Mouse (Mus musculus) mouse trophoblast stem cell (cell line): Measurements from ENCODE around the gene Numa1.
"Not testable (repeated sequence)": the region's sequence is repeated elsewhere in the genome, so short reads cannot be mapped to it uniquely, and the experiment has no call there.

ENCODE experiments used
- in situ Hi-C, 2 experiments: fragments of 300-500 bp; cut with MseI, MboI; formaldehyde crosslinking; loops; 2 replicates in 1 of 2; 3 replicates in 1 of 2; pipeline ENCODE4 v1.15.1; 2025

Numa1 gene

DNA sequence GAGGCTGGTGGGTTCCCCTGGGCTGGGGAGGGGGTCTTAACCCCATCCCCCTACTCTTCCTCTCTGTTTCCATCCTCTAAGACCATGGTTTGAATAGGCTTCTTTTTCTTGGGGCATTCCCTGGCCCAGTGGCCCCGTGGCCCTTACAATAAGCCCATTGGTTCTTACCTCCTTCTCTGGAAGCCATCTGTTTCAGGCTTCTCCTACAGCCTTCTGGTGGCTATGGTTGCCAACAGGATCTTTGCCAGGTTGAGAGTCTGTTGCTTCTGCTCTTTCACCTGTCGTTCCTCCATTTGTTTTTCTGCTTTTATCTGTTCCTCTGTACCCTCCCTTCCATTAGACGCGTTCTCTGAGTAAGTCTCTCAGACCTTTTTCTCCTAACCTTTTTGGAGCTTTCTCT is 3.7 kb downstream of the Numa1 start:
- in situ Hi-C loops: no loop called here

DNA sequence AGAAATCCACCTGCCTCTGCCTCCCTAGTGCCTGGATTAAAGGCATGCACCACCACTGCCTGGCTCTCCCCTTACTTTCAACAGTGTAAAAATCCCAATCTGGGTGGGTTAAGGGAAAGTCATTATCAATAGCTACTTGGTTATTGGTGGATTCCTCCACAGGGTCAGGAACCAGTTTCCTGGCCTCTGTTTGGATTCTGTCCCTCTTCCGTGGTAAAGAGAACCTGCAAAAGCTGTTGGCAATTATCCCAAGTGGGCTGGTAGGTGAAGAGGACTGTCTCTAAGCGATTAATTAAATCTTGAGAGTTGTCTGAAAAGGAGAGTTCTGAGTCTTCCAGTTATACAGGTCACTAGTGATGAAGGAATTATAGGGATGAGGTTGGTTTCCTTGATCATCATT is 4.4 kb downstream of the Numa1 start:
- in situ Hi-C loops: no loop called here

DNA sequence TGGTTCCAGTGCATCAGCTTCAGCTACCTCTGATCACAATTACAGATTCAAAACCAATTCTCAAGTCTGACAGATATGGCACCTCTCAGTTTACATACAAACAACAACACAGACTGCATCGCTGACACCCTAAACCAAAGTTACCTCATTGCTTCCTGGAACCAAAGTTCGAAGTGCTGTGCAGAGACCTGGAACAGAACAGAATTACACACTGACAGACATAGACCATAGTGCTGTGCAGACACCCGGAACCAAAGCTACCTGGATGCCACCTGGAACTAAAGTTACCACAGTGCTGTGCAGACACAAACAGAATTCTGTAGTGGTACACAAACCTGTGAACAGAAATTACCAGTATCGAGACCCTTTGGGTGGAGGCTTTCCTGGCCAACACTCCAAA is 5.8 kb downstream of the Numa1 start:
- in situ Hi-C loops: no loop called here

DNA sequence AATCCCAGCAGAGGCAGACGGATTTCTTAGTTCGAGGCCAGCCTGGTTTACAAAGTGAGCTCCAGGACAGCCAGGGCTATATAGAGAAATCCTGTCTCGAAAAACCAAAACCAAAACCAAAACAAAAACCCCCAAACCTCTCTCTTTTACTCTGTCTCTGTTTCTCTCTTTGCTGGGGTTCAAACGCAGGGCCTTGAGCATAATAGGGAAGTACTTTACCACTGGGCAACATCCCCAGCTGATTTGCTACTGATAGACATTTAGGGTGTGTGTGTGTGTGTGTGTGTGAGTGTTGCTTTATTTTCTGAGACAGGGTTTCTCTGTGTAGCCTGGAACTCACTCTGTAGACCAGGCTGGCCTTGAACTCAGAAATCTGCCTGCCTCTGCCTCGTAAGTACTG is 15.1 kb downstream of the Numa1 start:
- in situ Hi-C loops: not testable (repeated sequence)

DNA sequence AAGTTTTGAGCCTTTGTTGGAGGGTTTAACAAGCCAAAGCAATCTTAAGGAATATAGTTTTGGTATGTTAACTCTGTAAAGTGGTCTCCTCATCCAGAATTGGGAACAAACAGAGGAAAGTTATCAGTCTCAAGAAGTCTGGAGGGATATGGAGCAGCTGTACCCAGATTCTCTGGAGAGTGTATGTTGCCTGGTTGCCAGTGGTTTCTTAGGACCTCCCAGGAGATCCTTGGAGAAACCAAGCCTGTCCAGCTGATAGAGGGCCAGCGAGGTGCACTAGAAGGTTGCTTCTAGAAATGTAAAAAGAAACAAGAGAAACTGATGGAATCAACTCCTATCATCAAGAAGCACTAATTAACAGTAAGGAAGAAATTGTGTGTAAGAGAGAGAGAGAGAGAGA is 17.7 kb downstream of the Numa1 start:
- in situ Hi-C loops: no loop called here

DNA sequence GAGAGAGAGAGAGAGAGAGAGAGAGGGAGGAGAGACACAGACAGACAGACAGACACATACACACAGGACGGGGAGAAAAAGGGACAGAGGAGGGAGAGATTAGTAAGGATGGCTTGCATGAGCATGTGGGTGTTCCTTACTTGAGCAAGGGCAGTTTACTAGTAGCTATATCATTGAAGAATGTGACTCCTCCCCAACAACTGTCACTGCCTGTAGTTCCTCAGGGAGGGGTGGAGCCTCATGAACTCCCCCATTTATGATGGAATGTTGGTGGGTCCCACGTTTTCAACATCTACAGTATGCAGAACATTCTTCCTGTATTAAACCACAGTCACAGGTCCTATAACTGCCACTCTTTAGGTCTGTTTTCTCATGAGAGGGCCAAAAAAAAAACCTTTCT is 18.2 kb downstream of the Numa1 start:
- in situ Hi-C loops: no loop called here

DNA sequence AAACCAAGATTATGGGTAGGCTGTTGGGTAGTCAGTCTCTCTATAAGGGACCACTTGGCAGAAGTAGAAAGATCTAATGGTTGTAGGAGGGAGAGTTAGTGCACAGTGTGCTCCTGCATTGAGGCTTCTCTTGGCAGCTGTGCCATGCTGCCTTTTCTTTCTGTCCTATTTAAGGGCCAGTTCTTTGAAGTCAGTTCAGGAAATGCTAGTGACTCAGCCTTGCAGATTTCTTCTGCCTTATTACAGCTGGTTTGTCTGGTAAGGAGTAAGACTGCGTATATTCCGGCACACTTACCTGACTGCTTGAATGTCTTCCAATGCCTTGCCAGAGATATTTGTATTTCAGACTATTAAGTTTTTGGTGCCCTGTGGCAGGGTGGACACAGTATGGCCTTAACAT is 20.3 kb downstream of the Numa1 start:
- in situ Hi-C loops: no loop called here

DNA sequence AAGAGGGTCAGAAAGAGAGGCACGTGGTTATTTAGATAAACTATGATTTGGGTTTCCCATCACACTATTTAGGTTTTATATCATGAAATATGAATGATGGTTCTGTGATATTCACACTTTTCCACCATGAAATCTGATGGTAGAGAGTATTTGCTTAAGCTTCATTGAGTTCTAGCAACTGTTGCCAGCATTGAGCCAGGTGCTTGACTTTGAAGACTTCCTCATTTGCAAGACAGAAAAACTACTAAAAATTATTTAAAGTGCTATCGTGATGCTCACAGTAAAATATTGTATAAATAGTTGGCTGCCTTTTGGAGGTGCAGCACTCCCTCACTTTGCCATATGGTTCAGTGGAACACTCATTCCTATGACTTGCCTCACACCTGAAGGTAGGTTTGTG is 21.4 kb downstream of the Numa1 start:
- in situ Hi-C loops: no loop called here

DNA sequence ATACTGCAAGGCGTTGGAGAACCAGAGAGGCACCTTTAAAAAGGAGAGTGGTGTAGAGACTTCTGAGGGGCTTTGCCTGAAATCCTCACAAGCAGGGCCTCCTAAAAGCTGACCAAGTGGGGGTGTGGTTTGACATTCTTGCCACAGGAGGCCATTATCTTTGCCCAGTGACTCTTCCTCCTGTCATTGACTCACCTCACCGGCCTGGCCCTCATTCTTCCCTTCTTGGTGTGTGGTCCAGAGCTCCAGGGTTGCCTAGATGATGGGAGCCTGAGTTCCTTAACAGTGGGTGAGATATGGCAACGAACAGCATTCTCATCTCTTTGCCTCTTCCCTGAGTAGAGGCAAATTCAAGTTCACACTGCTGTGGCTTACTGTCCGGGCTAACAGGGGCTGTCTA is 22.0 kb downstream of the Numa1 start:
- in situ Hi-C loops: no loop called here

DNA sequence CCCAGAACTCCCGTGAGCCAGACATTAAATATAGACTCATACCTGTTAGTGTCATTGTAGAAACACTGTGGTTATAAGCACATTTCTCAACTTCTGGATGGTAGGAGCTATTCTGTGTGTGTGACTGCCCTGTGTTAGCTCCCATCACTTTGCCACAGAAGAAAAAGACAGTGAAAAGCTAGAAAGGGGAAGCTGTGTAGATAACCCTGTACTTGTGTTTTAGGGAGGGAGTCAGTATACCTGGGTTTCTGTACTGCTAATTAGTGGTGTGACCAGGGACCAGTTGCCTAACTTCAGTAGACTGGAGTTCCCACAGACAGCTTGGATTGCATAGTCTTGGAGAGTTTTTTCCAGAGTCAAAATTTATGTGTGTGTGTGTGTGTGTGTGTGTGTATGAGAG is 22.6 kb downstream of the Numa1 start:
- in situ Hi-C loops: no loop called here

DNA sequence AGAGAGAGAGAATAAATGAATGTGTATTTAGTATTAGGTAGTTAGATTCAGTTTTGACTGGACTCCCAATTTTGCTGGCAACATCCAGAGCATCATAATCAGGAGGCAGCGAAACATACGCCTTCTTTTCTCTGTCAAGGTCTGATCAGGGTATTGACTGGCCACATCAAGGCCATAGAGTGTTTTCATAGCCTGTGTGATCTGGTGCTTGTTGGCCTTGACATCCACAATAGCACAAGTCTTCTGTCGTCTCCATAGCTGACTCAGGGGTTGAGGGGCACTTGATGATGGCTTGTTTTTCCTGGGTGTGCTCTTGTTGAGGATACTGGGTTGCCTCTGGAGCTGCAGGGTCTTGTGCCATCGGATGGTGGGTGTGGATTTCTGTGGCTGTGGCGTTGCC is 23.0 kb downstream of the Numa1 start:
- in situ Hi-C loops: no loop called here

DNA sequence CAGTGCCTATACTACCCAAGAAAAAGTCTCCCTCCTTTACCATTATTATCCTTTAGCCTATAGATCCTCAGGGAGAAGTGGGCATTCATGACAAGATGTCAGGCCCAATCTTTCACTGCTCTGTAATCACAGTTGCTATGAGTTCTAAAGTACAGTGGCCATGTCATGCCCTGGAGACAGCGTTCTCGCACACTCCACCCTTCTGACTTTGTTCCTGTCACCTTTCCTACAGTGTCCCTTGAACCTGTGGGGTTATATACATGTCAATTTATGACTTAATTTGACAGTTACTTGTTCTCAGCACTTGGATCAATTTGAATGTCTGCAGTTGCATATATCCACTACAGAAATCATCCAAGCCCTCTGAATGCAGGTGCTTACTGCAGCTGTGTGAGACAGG is 28.9 kb downstream of the Numa1 start:
- in situ Hi-C loops: no loop called here

DNA sequence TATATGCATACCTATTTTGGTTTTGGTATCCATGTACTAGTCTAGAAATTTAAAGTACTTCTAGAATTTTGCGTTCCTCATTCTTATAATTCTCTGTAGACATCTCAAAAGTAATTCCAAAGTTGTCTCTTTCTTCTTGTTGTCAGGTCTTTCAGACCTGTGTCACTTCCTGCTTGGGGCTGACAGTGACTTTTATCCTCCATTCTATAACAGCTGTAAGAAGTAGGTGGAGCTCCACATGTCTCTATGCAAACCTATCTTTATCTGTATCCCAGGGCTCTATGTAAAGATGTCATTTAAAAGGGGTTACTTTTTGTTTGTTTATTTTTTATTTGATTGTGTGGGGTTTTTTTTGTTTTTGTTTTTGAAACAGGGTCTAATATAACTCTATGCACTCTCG is 29.7 kb downstream of the Numa1 start:
- in situ Hi-C loops: no loop called here

DNA sequence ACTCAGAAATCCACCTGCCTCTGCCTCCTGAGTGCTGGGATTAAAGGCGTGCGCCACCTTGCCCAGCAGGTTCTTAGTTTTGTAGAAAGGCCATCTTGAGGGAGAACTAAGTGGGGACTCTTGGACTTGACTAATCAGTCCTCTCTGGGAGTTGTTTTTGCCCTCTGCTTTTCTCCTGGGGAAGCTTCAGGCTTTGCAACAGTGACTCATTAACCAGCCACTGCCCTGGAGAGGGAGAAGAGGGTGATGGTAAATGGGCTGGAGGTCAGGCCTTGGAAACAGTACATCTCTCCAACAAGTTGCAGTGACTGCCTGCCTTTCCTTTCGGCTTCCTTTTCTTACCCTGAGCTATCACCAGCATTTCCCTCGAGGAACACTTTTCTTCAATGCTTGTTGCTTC is 30.6 kb downstream of the Numa1 start:
- in situ Hi-C loops: no loop called here

DNA sequence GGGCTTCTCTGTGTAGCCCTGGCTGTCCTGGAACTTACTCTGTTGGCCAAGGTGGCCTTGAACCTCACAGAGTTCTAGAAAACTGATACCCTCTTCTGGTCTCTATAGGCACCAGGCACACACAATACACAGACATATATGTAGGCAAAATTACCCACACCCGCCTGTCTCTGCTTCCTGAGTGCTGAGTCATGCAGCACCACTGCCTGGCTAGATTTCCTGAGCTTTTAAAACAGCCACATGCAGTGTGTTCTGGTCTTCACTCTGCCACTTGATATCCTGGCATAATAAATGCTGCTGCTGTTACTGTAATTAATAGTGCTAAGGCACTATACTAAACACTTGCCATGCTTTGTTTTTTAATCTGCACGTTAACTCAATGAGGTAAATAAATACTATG is 31.7 kb downstream of the Numa1 start:
- in situ Hi-C loops: no loop called here

DNA sequence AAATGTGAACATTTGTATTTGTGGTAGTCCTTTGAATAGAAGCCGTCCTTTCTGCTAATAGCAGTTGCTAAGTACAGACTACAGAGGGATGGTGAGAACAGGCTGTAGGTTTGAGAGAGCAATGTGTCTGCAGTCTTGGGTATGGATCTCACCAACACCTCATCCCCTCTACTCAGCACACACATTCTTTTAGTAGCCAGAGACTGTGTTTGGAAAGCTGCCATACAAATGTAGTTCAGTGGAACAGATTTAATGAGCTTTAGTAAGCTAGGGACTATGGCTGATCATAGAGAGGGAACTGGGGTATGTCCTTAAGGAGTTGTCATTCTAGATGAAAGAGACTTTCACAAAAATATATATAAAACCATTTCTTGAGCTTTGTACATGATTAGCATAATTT is 33.3 kb downstream of the Numa1 start:
- in situ Hi-C loops: no loop called here

DNA sequence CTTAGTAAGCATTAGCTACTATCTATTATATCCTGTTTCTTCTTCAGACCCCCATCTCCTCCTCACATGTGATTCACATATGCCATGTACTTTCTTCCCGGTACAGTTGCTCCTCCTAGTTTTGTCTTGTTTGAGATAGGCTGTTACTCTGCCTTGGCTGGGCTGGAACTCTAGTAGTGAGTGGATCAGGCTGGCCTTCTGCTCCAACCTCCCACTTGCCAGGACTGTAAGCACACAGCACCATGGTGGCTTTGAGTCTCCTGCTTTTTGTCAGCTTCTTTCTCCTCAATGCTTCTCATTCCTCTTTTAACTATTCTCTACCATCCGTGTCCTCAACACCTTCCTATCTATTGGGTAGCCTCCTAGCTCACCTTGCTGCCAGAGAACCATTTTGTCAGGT is 34.8 kb downstream of the Numa1 start:
- in situ Hi-C loops: no loop called here

DNA sequence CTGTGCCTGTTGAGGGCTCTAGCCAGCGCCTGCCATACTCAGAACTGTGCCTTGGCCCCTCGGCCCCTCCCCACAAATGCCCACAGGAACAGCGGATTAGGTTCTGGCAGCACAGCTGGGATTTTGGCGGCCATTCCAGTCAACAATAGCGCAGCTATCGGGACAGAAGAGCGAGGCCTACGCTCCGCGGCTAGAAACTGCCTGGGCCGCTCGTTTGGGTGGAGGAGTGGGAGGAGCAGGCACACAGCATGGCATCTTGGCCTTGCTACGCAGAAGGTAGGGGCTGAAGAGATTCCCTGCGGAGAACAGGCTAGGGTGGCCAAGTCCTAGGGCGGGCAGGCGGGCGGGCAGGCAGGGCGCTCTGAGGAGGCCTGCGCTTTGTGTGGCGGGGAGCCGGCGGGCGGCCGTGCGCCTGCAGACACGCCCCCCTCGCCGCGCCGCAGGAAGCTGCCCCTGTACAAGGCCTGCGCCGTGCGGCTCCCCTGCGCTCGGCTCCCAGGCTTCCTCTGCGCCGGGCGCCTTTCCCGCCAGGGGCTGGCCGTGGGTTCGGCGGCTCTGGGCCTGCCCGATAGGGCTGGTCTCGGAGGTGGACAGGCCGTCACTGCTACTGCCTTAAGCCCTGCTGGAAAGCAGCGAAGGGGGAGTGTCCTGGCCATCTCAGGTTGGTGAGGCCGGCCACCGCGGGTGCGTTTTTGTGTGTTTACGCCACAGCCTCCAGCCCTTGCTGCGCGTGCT is 36.0 kb downstream of the Numa1 start:
- in situ Hi-C loops: no loop called here

DNA sequence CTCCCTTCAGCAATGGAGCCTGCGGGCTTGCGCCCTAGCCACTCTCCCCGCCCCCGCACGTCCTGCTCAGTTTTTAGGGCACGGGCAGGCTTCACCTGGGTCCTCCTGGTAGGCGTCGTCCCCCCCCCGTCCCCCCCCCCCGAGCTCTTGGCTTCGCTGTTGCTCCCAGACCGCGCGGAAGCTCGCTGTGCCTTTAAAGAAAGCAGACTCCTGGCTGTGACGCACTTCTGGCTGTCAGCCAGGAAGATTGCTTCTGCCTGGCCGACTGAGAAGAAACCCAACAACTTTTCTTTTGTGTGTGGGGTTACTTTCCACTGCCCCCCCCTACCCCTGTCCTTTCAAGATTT is 36.5 kb downstream of the Numa1 start:
- in situ Hi-C loops: no loop called here

DNA sequence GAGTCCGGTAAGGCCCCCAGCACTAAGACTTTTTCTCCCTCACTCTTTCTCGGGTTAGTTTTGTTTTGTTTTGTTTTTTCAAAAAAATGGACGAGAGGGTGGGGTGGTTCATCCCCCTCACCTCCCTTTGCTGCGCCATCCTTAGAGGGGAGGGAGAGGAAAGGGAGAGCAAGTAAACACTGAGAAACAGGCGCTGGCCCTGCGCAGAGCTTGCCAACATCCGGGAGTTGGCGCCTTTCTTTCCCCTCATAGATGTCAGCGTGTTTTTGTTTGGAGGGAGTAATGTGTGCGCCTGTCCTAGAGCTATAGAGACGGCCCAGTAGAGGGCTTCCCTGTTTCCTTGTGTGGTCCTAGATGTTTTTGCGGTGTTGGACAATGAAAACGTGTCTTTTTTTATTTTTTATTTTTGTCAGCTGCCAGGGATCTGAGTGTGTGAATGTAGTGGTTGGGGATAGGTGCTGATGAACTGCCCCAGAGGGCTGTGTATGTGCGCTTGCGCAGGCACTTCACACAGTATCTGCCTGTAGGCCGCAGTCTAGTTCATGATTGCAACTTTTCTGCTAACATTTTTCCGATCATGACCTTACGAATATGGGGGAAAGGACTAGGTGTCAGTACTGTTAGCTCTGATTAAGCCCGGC is 37.0 kb downstream of the Numa1 start:
- in situ Hi-C loops: no loop called here

DNA sequence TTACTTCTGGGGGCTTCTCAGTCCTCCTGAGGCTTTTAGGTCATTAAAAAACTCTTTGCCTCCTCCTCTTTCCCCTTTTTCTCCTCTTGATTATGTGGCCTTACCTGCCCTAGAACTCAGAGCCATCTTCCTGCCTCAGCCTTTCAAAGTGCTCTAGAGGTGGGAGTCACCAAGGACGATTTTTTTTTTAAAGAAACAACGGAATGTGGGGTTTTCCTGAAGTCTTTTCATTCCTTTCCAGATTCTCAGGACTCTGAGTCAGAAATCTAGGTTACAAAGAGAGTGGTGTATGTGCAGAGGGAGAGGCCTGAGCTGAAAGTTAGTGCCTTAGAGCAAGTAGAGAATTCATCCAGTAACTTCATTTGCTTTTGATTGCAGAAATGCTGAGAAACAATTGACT is 37.8 kb downstream of the Numa1 start:
- in situ Hi-C loops: no loop called here

DNA sequence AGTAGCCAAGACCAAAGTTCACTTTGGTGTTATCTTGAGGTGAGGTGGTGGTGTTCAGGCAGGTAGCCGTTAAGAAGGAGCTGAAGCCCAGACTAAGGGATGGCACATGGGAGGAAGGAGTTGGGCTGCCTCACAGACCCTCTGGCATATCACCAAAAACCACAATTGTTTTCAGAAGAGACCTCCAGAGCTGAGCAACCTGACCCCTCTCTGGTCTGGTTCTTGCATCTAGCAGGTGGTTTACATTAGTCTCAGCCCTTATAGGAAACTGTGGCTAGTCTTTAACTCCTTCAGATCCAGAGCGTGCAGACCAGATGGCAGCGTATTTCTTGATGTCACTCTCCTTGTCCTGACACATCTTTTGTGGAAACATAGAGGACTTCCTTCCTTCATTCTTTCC is 39.8 kb downstream of the Numa1 start:
- in situ Hi-C loops: no loop called here

DNA sequence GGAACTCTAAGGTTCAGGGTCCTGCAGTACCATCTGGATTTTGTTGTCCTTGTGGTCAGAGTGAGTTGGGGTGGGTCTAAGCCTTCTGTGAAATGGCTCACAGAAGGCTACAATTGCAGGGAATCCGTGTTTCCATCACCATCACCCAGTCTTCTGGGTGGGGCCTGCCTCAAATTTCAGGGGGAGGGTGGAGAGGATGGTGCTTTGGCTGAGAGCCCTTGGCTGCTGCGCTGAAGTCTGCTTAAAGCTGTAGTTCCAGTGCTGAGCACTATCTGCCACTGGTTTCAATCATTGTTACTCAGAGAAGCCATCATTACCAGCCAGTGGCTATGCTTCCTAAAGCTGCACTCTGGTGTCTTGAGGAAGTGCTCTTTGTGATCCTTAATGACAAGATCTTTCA is 40.6 kb downstream of the Numa1 start:
- in situ Hi-C loops: no loop called here

DNA sequence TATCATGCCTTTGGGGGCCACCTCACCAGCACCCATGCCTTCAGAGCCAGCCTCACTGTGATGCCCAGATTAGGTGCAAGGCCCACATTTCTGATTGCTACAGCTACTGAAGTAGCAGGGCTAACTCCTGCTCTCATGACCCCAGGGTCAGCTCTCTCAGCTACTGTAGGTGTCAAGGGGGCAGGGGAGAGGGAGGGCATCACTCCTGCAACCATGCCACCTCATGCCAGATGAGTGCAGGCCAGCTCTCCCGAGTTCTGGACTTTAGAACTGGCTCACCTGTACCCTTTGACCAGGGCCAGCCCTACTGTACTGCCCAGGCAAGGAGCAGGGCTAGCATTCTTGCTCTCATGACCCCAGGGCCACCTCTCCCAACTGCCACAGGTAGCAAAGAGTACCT is 48.8 kb downstream of the Numa1 start:
- in situ Hi-C loops: no loop called here
